Mouse (Mus musculus): Measurements from ENCODE around the gene Cd274.

Gene Cd274

GRCm38 (mm10) chr19:29364076-29364475 is 3.2 kb upstream of the Cd274 start:
- ATAC-seq (ENCODE audit: low TSS enrichment): no peak

GRCm38 (mm10) chr19:29365105-29365504 is 2.1 kb upstream of the Cd274 start:
- no peak for ATAC-seq (ENCODE audit: low TSS enrichment)

DNA sequence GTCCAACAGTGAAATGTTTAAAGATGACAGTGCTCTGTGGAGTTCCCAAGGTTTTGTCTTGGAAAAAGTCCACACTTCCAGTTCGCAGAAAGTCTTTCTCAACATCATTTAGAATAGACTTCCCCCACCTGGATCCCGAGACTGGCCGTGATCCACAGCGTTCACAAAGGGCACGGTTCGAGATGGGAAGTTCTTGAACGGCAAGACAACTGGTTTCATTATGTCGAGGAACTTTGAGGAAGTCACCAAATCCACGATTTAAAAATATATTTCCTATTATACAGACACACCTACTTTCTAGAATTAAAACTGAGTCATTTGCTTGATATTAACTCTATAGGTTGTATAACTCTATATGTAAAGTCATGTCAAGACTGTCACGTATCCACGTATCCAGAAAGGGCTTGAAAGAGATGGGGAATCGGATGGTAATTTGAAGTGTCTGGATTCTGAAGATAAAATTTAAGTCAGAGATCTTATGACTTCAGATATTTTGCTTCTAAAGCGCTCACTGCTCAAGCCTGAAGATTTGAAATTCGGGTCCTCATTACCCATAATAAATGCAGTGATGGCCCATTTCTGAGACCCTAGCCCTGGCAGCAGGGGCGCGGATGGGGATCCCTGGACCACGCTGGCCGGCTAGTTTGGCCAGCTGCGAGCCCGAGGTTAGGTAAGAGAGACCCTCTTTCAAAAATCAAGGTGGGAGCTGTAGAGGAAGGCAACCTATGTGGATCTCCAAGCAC is 858 bp upstream of the Cd274 start:
- no peak for ATAC-seq (ENCODE audit: low TSS enrichment)

DNA sequence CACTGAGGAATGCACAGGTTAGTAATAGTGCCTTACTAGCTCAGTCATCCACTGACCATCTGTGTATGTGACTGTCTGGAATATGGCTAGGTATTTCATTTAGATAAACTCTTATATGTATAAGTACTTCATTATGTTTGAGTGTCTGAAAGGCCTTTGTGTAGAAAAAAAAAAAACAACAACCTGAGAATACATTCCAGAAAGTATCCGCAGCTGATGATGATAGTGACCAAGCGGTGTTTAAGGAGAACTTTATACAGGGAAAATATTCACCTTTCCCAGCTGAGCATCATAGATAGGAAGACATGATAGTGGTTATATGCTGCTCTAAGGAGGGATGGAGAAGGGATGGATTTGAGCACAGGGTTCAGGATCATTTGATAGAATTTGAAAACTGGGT is 786 bp downstream of the Cd274 start:
- ATAC-seq (ENCODE audit: low TSS enrichment): no peak

- ATAC-seq (ENCODE audit: low TSS enrichment): no peak
Observed at GRCm38 (mm10) chr19:29368671-29369309, 1.5 kb downstream of the Cd274 start.

DNA sequence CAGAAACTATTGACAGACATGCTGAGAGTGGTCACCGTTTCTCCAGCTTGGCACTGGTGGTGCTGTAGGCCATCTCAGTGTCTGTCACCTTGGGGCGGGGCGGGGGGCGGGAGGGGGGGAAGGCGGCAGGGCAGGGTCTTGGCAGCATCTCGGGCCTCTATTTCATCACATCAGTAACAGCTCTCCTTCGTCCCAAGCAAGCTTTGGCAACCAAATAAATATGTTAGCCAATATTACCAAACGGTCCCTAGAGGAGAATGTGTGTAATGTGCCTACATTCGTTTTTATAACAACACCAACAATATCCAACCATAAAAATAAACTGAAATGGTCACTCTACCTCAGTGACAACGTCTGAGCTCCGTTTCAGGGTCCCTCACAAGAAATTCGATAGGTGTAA is 2.9 kb downstream of the Cd274 start:
- no peak for ATAC-seq (ENCODE audit: low TSS enrichment)

DNA sequence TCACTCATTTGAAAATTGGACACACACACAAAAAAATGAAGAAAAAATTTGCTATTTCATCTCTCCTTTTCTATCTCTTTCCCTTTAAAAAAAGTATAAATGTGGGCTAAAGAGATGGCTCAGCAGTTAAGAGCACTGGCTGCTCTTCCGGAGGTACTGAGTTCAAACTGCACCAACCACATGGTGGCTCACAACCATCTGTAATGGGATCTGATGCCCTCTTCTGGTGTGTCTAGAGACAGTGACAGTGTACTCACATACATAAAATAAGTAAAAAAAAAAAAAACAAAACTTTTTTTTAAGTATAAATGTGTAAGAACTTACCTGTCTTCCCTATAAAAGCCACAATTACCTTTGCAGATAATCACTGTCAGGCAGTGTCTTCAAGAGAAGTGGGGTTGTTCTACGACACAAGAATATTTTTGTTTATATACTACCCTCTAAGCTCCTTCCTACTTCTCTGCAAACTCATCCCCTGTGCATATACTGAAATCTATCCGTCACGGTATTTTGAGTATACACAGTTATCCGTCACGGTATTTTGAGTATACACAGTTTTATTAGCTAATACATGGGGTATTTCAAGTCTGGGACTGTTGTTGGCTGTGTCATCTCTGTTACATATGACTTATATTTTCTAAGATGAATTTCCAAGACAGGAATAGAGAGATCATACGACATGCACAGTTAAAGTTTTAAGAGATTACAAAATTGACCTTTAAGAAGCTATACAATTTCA is 3.5 kb downstream of the Cd274 start:
- ATAC-seq (ENCODE audit: low TSS enrichment): no peak

DNA sequence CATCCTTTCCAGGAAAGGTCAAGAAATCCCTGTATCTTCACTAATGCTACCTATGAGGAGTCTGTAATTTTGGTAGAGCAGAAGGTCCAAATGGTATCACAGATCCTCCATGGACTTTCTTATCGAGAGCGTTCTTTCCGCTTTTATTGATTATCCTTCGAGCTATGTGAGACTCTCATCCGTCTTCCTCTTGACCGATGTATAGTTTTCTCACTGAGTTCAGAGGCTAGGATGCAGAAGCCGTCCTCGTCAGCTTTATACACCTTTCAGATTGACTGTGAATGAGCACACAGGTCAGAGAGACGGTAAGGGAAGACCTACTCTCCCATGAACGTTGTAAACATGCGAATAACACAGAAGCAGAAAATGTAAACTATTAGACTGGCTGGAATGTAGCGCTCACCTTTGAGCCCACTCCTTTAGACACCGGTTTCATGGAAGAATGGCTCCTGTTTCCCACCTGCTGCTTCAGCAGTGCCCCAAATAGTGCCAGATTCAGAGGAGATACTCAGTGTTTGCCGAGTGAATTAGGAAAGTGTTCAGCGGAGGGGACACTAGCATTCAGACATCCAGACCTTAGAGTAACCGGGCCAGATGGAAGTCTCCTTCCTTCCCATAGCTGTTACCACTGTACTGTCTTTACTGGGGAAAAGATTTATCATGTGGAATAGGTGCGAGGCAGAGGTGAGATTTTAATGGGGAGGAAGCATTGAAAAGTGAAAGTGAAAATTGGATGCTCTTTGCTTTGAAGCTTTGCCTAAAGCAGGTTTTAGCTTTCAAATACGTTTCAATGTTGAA is 4.2 kb downstream of the Cd274 start:
- no peak for ATAC-seq (ENCODE audit: low TSS enrichment)

GRCm38 (mm10) chr19:29372138-29372537 is 4.9 kb downstream of the Cd274 start:
- peak; percentile 76 for ATAC-seq (ENCODE audit: low TSS enrichment)

- no peak for ATAC-seq (ENCODE audit: low TSS enrichment)
Observed at GRCm38 (mm10) chr19:29372621-29373020, 5.4 kb downstream of the Cd274 start.

- ATAC-seq (ENCODE audit: low TSS enrichment): peak; percentile 82
Observed at GRCm38 (mm10) chr19:29373438-29373837, 6.2 kb downstream of the Cd274 start.

GRCm38 (mm10) chr19:29374947-29375346 is 7.7 kb downstream of the Cd274 start:
- ATAC-seq (ENCODE audit: low TSS enrichment): no peak

DNA sequence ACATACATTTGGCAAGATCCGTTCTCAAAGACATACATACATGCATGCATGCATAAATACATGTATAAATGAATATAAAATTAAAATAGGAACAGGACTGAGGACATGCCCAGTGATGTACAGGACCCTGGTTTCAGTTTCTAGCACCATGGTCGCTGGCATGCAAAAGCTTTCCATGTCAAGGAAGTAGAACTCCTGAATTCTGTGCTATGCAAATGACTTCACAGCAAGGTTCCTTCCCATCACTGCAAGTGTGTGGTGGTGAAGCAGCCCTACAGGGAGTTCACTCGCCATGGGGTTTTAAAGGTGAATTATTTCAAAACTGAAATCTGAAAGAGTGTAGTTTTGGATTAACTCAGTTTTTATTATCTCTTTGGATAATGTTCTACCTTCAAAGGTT is 9.1 kb downstream of the Cd274 start:
- no peak for ATAC-seq (ENCODE audit: low TSS enrichment)

DNA sequence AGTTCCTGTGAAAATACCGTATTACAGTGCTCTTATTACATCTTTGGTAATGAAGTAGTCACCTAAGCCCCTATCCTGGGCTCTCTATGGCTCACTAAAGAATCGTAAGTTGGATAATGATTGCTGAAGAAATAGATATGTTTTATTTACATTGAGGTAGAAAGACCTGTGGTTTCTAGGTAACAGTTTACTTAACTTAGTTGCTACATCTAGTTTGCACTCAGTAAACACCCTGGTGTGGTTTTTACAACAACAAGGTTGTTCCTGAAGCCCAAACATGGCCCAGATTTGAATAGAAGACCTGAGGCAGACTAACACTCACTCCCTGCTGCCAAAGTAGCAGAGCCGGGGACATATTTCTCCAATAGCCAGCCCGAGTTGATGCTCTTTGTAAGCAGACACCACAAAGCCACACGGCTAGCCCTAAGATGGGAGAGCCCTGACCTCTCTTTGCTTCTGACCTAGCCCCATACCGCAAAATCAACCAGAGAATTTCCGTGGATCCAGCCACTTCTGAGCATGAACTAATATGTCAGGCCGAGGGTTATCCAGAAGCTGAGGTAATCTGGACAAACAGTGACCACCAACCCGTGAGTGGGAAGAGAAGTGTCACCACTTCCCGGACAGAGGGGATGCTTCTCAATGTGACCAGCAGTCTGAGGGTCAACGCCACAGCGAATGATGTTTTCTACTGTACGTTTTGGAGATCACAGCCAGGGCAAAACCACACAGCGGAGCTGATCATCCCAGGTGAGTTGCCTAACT is 12.8 kb downstream of the Cd274 start:
- ATAC-seq (ENCODE audit: low TSS enrichment): no peak

- ATAC-seq (ENCODE audit: low TSS enrichment): no peak
Observed at GRCm38 (mm10) chr19:29383368-29383767, 16.1 kb downstream of the Cd274 start.

DNA sequence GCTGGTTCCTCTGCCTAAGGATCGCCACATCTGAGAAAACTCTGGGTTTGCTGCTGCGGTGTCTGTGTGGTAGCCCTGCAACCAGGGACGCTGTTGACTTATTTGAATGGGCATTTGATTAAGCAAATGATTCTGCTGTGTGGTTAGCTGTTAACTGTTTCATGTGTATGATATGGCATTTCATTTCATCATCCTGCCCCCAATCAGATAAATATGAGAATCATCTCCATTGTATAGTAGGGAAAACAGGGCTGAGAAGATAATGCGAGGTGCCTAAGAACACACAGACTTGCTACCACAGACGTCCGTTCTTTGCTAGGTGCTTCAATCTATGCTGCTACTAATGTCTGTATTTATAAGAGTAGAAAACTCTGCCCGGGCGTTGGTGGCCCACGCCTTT is 17.2 kb downstream of the Cd274 start:
- ATAC-seq (ENCODE audit: low TSS enrichment): no peak

- peak; percentile 81 for ATAC-seq (ENCODE audit: low TSS enrichment)
Observed at GRCm38 (mm10) chr19:29384994-29385393, 17.7 kb downstream of the Cd274 start.

- ATAC-seq (ENCODE audit: low TSS enrichment): no peak
Observed at GRCm38 (mm10) chr19:29385822-29386221, 18.6 kb downstream of the Cd274 start.

- no peak for ATAC-seq (ENCODE audit: low TSS enrichment)
Observed at GRCm38 (mm10) chr19:29388818-29389217, 21.6 kb downstream of the Cd274 start.

DNA sequence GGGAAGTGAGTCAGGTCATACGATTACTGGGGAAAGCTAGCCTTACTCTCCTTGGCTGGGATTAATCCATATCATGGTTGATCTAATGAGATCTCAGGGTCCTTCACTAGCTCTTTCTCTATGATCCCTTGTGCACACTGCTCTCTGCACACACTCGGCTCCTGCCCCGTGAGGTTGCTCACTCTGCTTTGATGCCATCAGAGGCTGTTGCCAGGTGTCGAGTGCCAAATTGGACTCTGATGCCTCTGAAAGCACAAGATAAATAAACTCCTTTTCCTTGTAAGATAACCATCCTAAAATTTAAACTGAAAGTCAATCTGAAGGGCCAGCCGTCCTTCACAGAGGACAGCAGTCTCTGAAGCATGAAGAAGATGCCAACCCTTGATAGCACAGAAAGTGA is 23.2 kb downstream of the Cd274 start:
- no peak for ATAC-seq (ENCODE audit: low TSS enrichment)

DNA sequence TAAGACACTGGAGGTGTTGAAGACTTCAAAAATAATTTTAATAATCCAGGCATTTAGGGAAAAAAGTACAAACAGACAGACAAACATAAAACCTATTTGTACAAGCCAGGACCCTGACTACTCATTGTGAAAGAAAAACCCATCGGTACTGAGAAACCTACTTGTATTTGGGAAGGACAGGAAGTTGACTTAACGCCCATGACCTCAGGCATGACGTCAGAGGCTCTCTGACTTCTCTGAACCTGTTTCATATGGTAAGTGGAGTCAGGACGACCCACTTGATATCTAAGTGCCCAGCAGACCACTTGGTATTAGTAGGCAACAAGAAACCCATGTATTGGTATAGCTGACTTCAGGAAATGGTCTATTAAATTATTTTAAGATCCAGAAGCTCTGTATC is 24.0 kb downstream of the Cd274 start:
- ATAC-seq (ENCODE audit: low TSS enrichment): no peak

Measured in frontal cortex, adult (tissue).